Mouse (Mus musculus) large intestine, adult 2 months (tissue): ENCODE data around the gene Scgb2a2. TPM values are rescaled to one million over a fixed set of nuclear protein-coding genes. Genes with fewer than 3 reads are reported as not detected.
"Not testable (repeated sequence)": the region's sequence is repeated elsewhere in the genome, so short reads cannot be mapped to it uniquely, and the experiment has no call there.

Experiments used
- DNase-seq: peaks from one replicate; pipeline ENCODE4 v3.0.0-alpha.2; 2012; ENCODE audit warnings: low read depth, low spot score
- WGBS: fragments of 180-500 bp; shearing (Covaris S2); methylation state at CpG from one replicate; pipeline ENCODE4 v1.1.7; 2018; 5-methylcytosine and 5-hydroxymethylcytosine counted together
- polyA plus RNA-seq: library from polyadenylated mRNA; depleted of rRNA; stranded (reverse); fragments of >200 nt; gene quantifications from 2 replicates; pipeline ENCODE4 v1.2.3, GENCODE M21; 2012; rRNA removed

Scgb2a2 gene
- not detected in 2 replicates for polyA plus RNA-seq

GRCm38 (mm10) chr19:9847262-9847661 is at the start of gene Scgb2a2:
Gene Scgb2a2, plus strand, starts transcription at chr19:9847562.
- no peak for DNase-seq
- WGBS, result 67% methylated on average over 2 of the region's 2 CpGs

- WGBS, result 16% methylated on average over 19 of the region's 21 CpGs
- peak; percentile 1 for DNase-seq
Observed at GRCm38 (mm10) chr19:9836581-9837340, 10.6 kb upstream of the Scgb2a2 start.

GRCm38 (mm10) chr19:9837341-9837715 is 10.0 kb upstream of the Scgb2a2 start:
- DNase-seq, result no peak
- 22% methylated on average over 2 of the region's 2 CpGs for WGBS

- DNase-seq, result not testable (repeated sequence)
- WGBS, result 44% methylated on average over 3 of the region's 3 CpGs
Observed at GRCm38 (mm10) chr19:9849368-9850075, 2.2 kb downstream of the Scgb2a2 start.

- not testable (repeated sequence) for DNase-seq
- WGBS, result 71% methylated on average over 3 of the region's 3 CpGs
Observed at GRCm38 (mm10) chr19:9860821-9861220, 13.5 kb downstream of the Scgb2a2 start.

GRCm38 (mm10) chr19:9864856-9865255 is 17.5 kb downstream of the Scgb2a2 start:
- 79% methylated on average over 1 of the region's 1 CpGs for WGBS
- DNase-seq, result no peak

- DNase-seq, result no peak
Observed at GRCm38 (mm10) chr19:9865466-9865865, 18.1 kb downstream of the Scgb2a2 start.

- no peak for DNase-seq
- 98% methylated on average over 20 of the region's 20 CpGs for WGBS
Observed at GRCm38 (mm10) chr19:9878186-9878835, 30.9 kb downstream of the Scgb2a2 start.

- DNase-seq, result no peak
- 89% methylated on average over 1 of the region's 1 CpGs for WGBS
Observed at GRCm38 (mm10) chr19:9886348-9886747, 39.0 kb downstream of the Scgb2a2 start.

GRCm38 (mm10) chr19:9886771-9887170 is 39.4 kb downstream of the Scgb2a2 start:
- WGBS, result 42% methylated on average over 8 of the region's 8 CpGs
- no peak for DNase-seq

GRCm38 (mm10) chr19:9896067-9896466 is 48.7 kb downstream of the Scgb2a2 start:
- 34% methylated on average over 5 of the region's 5 CpGs for WGBS
- no peak for DNase-seq

GRCm38 (mm10) chr19:9898339-9899066 is 51.1 kb downstream of the Scgb2a2 start:
- 7% methylated on average over 17 of the region's 17 CpGs for WGBS
- DNase-seq, result no peak

GRCm38 (mm10) chr19:9899072-9899779 is 51.9 kb downstream of the Scgb2a2 start, which contains the start of gene Incenp:
Gene Incenp, minus strand, starts transcription at chr19:9899551.
- WGBS, result under 1% methylated on average over 58 of the region's 58 CpGs
- peak; percentile 100 for DNase-seq

GRCm38 (mm10) chr19:9899780-9900146 is 52.4 kb downstream of the Scgb2a2 start:
- WGBS, result 4% methylated on average over 10 of the region's 10 CpGs
- no peak for DNase-seq

GRCm38 (mm10) chr19:9900696-9901095 is 53.3 kb downstream of the Scgb2a2 start:
- WGBS, result 85% methylated on average over 2 of the region's 2 CpGs
- DNase-seq, result not testable (repeated sequence)
